Mouse (Mus musculus): ENCODE results near the gene Scai. TPM values are rescaled to one million over a fixed set of nuclear protein-coding genes. Genes with fewer than 3 reads are reported as not detected.

The Scai gene
- polyA plus RNA-seq, 1 experiment, result 9.5 TPM

DNA sequence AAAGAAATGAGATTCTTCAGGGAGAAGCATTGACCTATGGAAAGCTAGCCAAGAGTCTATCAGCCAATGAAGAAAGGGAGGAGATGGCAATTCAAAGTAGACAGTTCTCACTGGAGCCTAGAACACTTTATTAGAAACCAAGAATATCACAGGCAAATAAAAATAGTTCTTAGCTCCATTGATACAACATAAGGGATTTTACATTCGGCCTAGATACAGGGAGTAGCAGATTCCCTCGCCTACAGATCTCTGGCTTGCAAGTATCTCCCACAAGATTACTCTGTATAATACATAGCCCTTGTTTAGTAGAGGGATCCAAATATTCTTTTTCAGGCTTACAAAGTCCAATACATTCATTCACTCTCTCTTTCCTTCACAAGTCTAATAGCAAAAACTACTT is 4.3 kb upstream of the Scai start:
- H3K4me3 ChIP-seq (ENCODE audit: insufficient read depth, low read length), result no peak overlapping the region
- no peak overlapping the region for H3K27ac ChIP-seq (ENCODE audit: insufficient read depth, low read depth, low read length)
- H3K4me1 ChIP-seq (ENCODE audit: control insufficient read depth, insufficient read depth, low read length), result 0 out of 2 replicates have a peak, but pooled peaks cover under 1% of the 10 kb centered on the region
- TF ChIP-seq CTCF (IDR thresholded peaks at IDR 0.05; ENCODE audit: low read depth, low read length) (no peak), POLR2A (IDR thresholded peaks at IDR 0.05; ENCODE audit: borderline replicate concordance, low read depth, low read length) (no peak)

DNA sequence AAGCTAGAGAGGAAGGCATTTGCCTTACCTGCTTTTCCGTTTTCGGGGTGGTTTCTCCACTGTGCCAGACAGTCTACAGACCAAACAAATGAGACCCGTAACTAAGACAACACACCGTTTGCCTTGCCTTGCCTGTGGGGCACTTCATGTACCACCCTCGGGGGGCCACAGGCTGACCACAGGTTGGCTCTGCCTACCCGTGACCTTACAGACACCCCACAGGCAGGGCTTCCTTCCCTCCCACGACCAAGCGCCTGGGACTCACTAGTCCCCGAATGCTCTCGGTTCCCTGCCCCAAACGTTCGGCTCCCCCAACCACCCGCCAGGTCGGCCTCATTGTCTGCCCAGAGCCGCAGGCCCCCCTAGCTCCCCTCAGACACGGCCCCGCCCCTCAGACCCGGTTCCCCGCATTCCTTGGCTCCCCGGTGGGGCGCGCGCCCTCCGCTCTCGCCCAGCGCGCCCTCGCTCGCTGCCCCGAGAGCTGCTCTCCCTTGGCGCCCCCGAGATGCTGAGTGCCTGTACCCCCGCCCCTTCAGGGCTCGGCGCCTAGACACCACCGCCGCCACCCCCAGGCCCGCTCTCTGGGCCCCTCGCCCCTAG is 473 bp downstream of the Scai start:
- H3K27ac ChIP-seq (ENCODE audit: insufficient read depth, low read depth, low read length), result no peak overlapping the region
- TF ChIP-seq POLR2A (IDR thresholded peaks at IDR 0.05; ENCODE audit: borderline replicate concordance, low read depth, low read length) (no peak), CTCF (IDR thresholded peaks at IDR 0.05; ENCODE audit: low read depth, low read length) (no peak)

DNA sequence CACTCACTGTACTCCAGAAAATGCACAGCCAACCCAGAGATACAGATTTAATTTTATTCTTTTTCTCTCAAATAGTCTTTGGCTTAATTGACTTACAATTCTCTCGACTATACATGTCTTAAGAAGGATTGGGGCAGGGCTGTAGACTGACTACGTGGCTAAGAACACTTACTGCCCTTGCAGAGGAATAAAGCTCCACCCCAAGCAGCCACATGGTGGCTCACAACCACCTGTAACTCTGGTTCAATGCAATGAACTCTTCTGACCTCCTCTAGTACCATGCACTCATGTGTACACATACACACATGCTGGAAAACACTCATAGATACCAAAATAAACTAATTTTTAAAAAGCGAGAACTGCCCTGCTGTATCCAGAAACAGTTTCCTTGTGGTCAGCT is 4.6 kb downstream of the Scai start:
- TF ChIP-seq POLR2A (IDR thresholded peaks at IDR 0.05; ENCODE audit: borderline replicate concordance, low read depth, low read length) (no peak), CTCF (IDR thresholded peaks at IDR 0.05; ENCODE audit: low read depth, low read length) (no peak)
- Histone ChIP-seq H3K27ac (ENCODE audit: insufficient read depth, low read depth, low read length) (no peak overlapping the region), H3K4me3 (ENCODE audit: insufficient read depth, low read length) (no peak overlapping the region), H3K4me1 (ENCODE audit: control insufficient read depth, insufficient read depth, low read length) (0 out of 2 replicates have a peak, but pooled peaks cover 2% of the 10 kb centered on the region)

More for the DNA sequence above, 473 bp downstream of the Scai start:
- Histone ChIP-seq H3K4me3 (ENCODE audit: insufficient read depth, low read length) (peak overlapping the region; percentile 78), H3K4me1 (ENCODE audit: control insufficient read depth, insufficient read depth, low read length) (0 out of 2 replicates have a peak, but pooled peaks cover 2% of the 10 kb centered on the region)

DNA sequence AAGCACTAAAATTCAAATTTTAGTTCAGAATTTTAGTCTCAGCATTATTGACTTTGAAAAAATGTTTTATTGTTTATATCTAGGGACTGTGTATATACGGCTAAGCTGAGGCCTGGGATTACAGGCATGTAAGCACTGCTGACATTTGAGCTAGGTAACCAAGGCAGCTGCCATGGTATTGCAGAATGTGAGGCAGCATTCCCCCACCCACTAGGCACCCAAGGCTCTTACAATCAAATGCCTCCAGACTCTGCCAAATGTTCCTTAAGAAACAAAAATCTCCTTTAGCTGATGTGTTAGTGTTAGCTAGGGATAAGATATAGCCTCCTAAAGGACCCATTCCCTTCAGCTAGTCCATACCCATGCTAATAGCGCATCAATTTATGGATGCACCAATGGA is 6.9 kb downstream of the Scai start:
- Histone ChIP-seq H3K4me3 (ENCODE audit: insufficient read depth, low read length) (no peak overlapping the region), H3K4me1 (ENCODE audit: control insufficient read depth, insufficient read depth, low read length) (no peaks in the 10 kb centered on the region), H3K27ac (ENCODE audit: insufficient read depth, low read depth, low read length) (no peak overlapping the region)
- TF ChIP-seq POLR2A (IDR thresholded peaks at IDR 0.05; ENCODE audit: borderline replicate concordance, low read depth, low read length) (no peak), CTCF (IDR thresholded peaks at IDR 0.05; ENCODE audit: low read depth, low read length) (no peak)

DNA sequence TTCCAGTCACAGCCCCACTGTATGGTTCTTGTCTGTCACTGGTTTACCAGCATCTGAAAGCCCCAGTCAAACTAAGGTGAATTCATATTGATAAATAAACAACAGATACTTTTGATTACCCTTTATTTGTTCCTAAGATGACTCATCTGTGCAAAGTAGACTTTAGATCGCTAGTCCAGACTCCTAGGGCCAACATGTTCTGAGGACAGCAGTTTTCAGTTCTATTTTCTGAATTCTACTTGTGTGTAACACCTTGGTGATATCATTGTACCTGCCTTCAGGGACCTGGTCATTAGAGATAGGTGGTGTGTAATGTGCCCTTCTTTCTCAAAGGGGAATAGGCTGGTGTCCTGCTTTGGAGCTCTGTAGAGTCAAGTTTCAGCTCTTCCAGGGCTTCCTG is 29.5 kb downstream of the Scai start:
- Histone ChIP-seq H3K27ac (ENCODE audit: insufficient read depth, low read depth, low read length) (no peak overlapping the region), H3K4me3 (ENCODE audit: insufficient read depth, low read length) (no peak overlapping the region), H3K4me1 (ENCODE audit: control insufficient read depth, insufficient read depth, low read length) (no peaks in the 10 kb centered on the region)
- TF ChIP-seq POLR2A (IDR thresholded peaks at IDR 0.05; ENCODE audit: borderline replicate concordance, low read depth, low read length) (no peak), CTCF (IDR thresholded peaks at IDR 0.05; ENCODE audit: low read depth, low read length) (no peak)

DNA sequence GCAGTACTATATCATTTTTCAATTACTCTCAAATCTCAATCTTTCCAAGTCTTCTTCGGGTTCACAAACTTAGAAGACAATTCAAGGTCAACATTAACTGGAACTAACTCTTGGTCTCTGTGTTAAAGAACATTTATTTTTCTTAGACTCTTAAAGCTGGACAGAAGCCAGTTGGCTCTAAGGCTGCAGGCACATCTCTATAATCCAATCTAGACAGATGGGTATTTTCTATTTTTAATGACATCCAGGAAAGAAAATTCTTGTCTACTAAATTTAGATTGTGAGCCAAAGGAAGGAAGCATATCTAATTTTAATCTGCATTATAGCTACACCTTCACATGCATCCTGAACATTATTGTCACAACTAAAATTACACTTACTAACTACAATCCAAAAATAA is 32.6 kb downstream of the Scai start:
- no peak overlapping the region for H3K27ac ChIP-seq (ENCODE audit: insufficient read depth, low read depth, low read length)
- TF ChIP-seq POLR2A (IDR thresholded peaks at IDR 0.05; ENCODE audit: borderline replicate concordance, low read depth, low read length) (no peak), CTCF (IDR thresholded peaks at IDR 0.05; ENCODE audit: low read depth, low read length) (no peak)
- H3K4me1 ChIP-seq (ENCODE audit: control insufficient read depth, insufficient read depth, low read length), result peaks cover 4% of the 10 kb centered on the region
- H3K4me3 ChIP-seq (ENCODE audit: insufficient read depth, low read length), result no peak overlapping the region

DNA sequence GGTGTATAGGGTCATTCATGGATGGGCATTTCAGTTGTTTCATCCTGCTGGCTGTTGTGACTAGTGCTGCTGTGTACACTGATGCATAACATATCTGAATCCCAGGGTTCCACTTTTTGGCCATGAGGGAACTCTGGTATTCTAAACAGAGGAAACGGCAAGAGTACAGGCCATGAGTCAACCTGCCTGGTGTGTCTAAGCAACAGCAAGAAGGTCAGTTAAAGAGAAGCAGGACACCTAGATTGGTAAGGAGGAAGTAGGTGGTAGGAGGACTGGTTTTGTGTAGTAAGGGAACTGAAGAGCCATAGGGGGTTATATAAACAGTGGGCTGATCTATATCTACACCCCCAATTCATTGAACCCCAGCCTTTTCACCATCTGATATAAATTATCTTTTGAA is 33.7 kb downstream of the Scai start:
- H3K4me1 ChIP-seq (ENCODE audit: control insufficient read depth, insufficient read depth, low read length), result peaks cover 4% of the 10 kb centered on the region
- no peak for TF ChIP-seq POLR2A (IDR thresholded peaks at IDR 0.05; ENCODE audit: borderline replicate concordance, low read depth, low read length)
- TF ChIP-seq CTCF (IDR thresholded peaks at IDR 0.05; ENCODE audit: low read depth, low read length), result no peak
- H3K4me3 ChIP-seq (ENCODE audit: insufficient read depth, low read length), result no peak overlapping the region
- no peak overlapping the region for H3K27ac ChIP-seq (ENCODE audit: insufficient read depth, low read depth, low read length)

DNA sequence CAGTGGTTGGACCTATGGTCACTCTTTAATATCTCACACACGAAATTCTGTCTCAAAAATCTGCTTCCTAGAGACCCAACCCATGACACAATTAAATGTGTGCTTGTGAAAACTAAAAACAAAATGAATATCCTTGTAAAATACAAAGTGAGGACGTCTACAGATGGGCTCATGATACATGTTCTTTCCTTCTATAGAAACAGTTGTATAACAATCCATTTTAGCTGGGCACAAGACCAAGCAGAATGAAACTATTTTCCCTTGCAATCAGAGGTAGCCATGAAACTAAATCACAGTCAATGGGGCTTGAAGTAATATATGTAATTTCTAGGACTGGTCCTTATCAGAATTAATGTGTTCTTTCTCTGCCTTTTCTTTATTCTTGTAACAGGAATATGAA is 39.6 kb downstream of the Scai start:
- no peak for TF ChIP-seq POLR2A (IDR thresholded peaks at IDR 0.05; ENCODE audit: borderline replicate concordance, low read depth, low read length)
- no peak for TF ChIP-seq CTCF (IDR thresholded peaks at IDR 0.05; ENCODE audit: low read depth, low read length)
- Histone ChIP-seq H3K27ac (ENCODE audit: insufficient read depth, low read depth, low read length) (no peak overlapping the region), H3K4me1 (ENCODE audit: control insufficient read depth, insufficient read depth, low read length) (peaks cover 12% of the 10 kb centered on the region), H3K4me3 (ENCODE audit: insufficient read depth, low read length) (no peak overlapping the region)

DNA sequence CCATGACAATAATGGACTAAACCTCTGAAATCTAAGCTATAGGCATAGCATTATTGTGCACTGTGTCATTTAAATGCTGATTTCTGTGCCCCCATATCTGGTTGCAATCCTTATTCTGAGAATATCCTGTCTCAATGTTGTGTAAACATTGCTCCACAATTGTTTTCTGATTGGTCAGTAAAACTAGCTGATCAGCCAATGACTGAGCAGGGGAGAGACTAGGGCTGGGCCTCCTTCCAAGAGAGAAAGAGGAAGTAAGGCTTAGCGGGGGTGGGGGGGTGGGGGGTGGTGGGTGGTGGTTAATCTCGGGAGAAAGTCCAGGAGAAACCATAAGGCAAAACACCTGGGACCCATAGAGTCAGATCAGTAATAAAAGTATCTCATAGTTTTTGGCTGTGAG is 42.5 kb downstream of the Scai start:
- Histone ChIP-seq H3K27ac (ENCODE audit: insufficient read depth, low read depth, low read length) (peak overlapping the region; percentile 9; the same call in 1 of the 2 replicates), H3K4me1 (ENCODE audit: control insufficient read depth, insufficient read depth, low read length) (peaks cover 8% of the 10 kb centered on the region), H3K4me3 (ENCODE audit: insufficient read depth, low read length) (no peak overlapping the region)
- no peak for TF ChIP-seq POLR2A (IDR thresholded peaks at IDR 0.05; ENCODE audit: borderline replicate concordance, low read depth, low read length)

DNA sequence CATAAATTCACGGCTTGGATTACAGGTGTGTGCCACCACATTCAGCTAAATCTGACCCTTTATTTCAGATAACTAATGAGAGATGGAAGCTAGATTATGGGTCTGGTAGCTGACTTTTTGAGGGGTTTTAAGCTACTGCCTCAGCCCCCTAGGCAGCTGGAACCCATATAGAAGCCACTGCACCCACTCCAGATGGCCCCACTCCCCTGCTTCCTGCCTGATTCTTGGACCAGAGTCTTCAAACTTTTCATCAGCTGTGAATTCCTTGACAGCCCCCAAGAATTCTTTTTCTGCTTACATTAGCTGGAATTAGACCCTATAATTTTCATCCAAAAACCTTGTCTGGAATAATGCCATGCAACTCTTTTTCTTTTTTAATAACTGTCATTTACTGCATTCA is 44.1 kb downstream of the Scai start:
- H3K4me3 ChIP-seq (ENCODE audit: insufficient read depth, low read length), result no peak overlapping the region
- TF ChIP-seq CTCF (IDR thresholded peaks at IDR 0.05; ENCODE audit: low read depth, low read length) (no peak), POLR2A (IDR thresholded peaks at IDR 0.05; ENCODE audit: borderline replicate concordance, low read depth, low read length) (no peak)
- no peak overlapping the region for H3K27ac ChIP-seq (ENCODE audit: insufficient read depth, low read depth, low read length)
- peaks cover 15% of the 10 kb centered on the region for H3K4me1 ChIP-seq (ENCODE audit: control insufficient read depth, insufficient read depth, low read length)
